Mouse (Mus musculus): ENCODE data around the gene Adk. TPM values are rescaled to one million over a fixed set of nuclear protein-coding genes. Genes with fewer than 3 reads are reported as not detected.

Adk gene
- polyA plus RNA-seq, 1 experiment from 2014 or later = 131 TPM

DNA sequence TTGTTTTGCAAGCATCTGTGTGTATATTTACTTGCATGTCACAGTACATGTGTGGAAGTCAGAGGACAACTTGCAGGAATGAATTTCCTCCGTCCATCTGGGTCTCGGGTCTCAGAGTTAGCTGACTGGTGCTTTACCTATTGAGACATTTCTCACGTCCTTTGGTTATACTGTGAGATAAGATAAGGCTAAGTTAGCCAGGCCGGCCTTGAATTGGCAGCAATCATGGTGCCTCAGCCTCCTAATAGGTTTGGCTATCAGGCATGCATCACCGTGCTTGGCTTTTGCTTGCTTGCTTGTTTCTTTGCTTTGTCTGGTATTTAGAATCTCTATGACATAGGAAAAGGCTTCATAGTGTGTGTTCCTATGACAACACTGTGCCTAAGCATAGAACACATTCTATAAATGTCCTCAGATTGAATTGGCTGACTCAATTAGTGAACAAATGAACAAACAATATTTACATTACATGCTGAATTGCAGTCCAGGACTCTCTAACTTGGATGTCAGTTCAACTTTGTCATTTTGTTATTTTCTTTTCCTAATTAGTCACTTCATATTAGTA is 169.3 kb downstream of the Adk start:
- WGBS = 82% methylated on average over 5 of the region's 5 CpGs
- 0 out of 2 replicates have a peak, but pooled peaks cover 2% of the 10 kb centered on the region for H3K4me1 ChIP-seq (ENCODE audit: control insufficient read depth, insufficient read depth, low read length)
- no peaks in the 10 kb centered on the region for H3K27me3 ChIP-seq (replicated peaks; ENCODE audit: control insufficient read depth, insufficient read depth, low read length)
- H3K4me3 ChIP-seq (ENCODE audit: low read depth, low read length) = no peak overlapping the region
- no peak overlapping the region for H3K9ac ChIP-seq (ENCODE audit: low read depth, low read length)
- ATAC-seq (ENCODE audit: low read depth) (no peak), DNase-seq (ENCODE audit: low spot score) (no peak)
- H3K36me3 ChIP-seq (ENCODE audit: control insufficient read depth, insufficient read depth, low read length) = no peaks in the 10 kb centered on the region
- no peak overlapping the region for H3K4me2 ChIP-seq (ENCODE audit: low read depth, low read length)
- no peak overlapping the region for H3K27ac ChIP-seq (replicated peaks; ENCODE audit: low read depth, low read length)
- no peaks in the 10 kb centered on the region for H3K9me3 ChIP-seq (ENCODE audit: control insufficient read depth, low read length)

GRCm38 (mm10) chr14:21222206-21222605 is 169.8 kb downstream of the Adk start:
- no peak overlapping the region for H3K4me3 ChIP-seq (ENCODE audit: low read depth, low read length)
- no peaks in the 10 kb centered on the region for H3K36me3 ChIP-seq (ENCODE audit: control insufficient read depth, insufficient read depth, low read length)
- no peak overlapping the region for H3K27ac ChIP-seq (replicated peaks; ENCODE audit: low read depth, low read length)
- ATAC-seq (ENCODE audit: low read depth) (no peak), DNase-seq (ENCODE audit: low spot score) (peak; percentile 48)
- H3K4me2 ChIP-seq (ENCODE audit: low read depth, low read length) = no peak overlapping the region
- no peak overlapping the region for H3K9ac ChIP-seq (ENCODE audit: low read depth, low read length)
- H3K27me3 ChIP-seq (replicated peaks; ENCODE audit: control insufficient read depth, insufficient read depth, low read length) = no peaks in the 10 kb centered on the region
- no peaks in the 10 kb centered on the region for H3K9me3 ChIP-seq (ENCODE audit: control insufficient read depth, low read length)
- 43% methylated on average over 3 of the region's 3 CpGs for WGBS
- H3K4me1 ChIP-seq (ENCODE audit: control insufficient read depth, insufficient read depth, low read length) = 0 out of 2 replicates have a peak, but pooled peaks cover 2% of the 10 kb centered on the region

- 0 out of 2 replicates have a peak, but pooled peaks cover 2% of the 10 kb centered on the region for H3K4me1 ChIP-seq (ENCODE audit: control insufficient read depth, insufficient read depth, low read length)
- no peak overlapping the region for H3K9ac ChIP-seq (ENCODE audit: low read depth, low read length)
- H3K27me3 ChIP-seq (replicated peaks; ENCODE audit: control insufficient read depth, insufficient read depth, low read length) = no peaks in the 10 kb centered on the region
- H3K4me3 ChIP-seq (ENCODE audit: low read depth, low read length) = no peak overlapping the region
- no peak overlapping the region for H3K27ac ChIP-seq (replicated peaks; ENCODE audit: low read depth, low read length)
- WGBS = 54% methylated on average over 6 of the region's 6 CpGs
- no peaks in the 10 kb centered on the region for H3K9me3 ChIP-seq (ENCODE audit: control insufficient read depth, low read length)
- H3K4me2 ChIP-seq (ENCODE audit: low read depth, low read length) = no peak overlapping the region
- no peaks in the 10 kb centered on the region for H3K36me3 ChIP-seq (ENCODE audit: control insufficient read depth, insufficient read depth, low read length)
- DNase-seq (ENCODE audit: low spot score) (no peak), ATAC-seq (ENCODE audit: low read depth) (no peak)
Observed at GRCm38 (mm10) chr14:21223456-21223855, 171.1 kb downstream of the Adk start.

DNA sequence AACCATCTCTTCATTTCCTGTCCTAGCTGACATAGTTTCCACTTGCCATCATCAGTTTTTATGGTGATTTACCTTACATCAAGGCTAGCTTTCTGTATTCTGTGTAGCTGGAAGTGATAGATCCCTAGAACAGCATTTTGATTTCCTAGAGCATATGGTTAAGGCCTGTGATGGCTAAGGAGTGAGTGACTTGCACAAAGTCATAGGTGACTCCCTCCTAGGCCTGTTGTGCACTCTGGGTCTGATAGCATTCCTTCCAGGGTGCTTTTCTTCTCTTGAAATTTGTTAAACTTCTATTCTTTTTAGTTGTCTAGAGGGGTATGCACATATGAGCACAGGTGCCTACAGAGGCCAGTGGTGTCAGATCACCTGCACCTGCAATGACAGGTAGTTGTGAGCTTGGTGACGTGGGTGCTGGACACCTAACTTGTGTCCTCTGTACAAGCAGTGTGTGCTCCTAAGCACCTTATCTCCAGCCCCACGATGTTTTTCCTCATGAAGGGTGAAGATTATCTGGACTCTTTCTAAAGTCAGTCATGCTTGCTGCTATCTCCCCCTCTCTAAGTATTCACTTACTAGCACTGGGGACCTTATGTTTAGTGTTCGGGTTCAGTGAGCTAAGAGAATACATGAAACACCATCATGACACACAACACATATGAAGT is 171.7 kb downstream of the Adk start:
- no peak overlapping the region for H3K4me3 ChIP-seq (ENCODE audit: low read depth, low read length)
- no peak overlapping the region for H3K27ac ChIP-seq (replicated peaks; ENCODE audit: low read depth, low read length)
- no peaks in the 10 kb centered on the region for H3K27me3 ChIP-seq (replicated peaks; ENCODE audit: control insufficient read depth, insufficient read depth, low read length)
- no peaks in the 10 kb centered on the region for H3K9me3 ChIP-seq (ENCODE audit: control insufficient read depth, low read length)
- 0 out of 2 replicates have a peak, but pooled peaks cover 2% of the 10 kb centered on the region for H3K4me1 ChIP-seq (ENCODE audit: control insufficient read depth, insufficient read depth, low read length)
- no peak overlapping the region for H3K4me2 ChIP-seq (ENCODE audit: low read depth, low read length)
- no peak overlapping the region for H3K9ac ChIP-seq (ENCODE audit: low read depth, low read length)
- ATAC-seq (ENCODE audit: low read depth) (no peak), DNase-seq (ENCODE audit: low spot score) (no peak)
- H3K36me3 ChIP-seq (ENCODE audit: control insufficient read depth, insufficient read depth, low read length) = no peaks in the 10 kb centered on the region
- WGBS = 86% methylated on average over 3 of the region's 3 CpGs

GRCm38 (mm10) chr14:21237051-21237450 is 184.7 kb downstream of the Adk start:
- WGBS = 87% methylated on average over 2 of the region's 2 CpGs

DNA sequence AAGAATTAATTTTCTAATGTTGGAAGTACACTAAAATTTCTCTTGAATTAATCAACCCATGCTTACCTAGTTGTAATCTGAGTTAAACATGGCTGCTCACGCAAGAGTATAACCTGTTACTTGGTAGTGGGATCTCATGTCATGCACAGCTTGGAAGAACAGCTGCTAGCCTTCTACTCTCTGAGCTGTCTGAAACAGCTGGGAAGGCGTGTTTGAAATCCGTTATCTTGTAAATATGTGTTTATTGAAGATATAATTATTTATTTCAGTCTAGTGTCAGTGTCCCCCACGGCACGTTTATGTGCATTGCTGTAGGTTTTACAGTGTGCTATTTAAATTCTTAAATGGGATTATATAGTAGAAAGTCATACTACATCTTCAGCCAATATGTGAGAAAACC is 188.7 kb downstream of the Adk start:
- no peak overlapping the region for H3K4me2 ChIP-seq (ENCODE audit: low read depth, low read length)
- no peaks in the 10 kb centered on the region for H3K4me1 ChIP-seq (ENCODE audit: control insufficient read depth, insufficient read depth, low read length)
- no peaks in the 10 kb centered on the region for H3K36me3 ChIP-seq (ENCODE audit: control insufficient read depth, insufficient read depth, low read length)
- DNase-seq (ENCODE audit: low spot score) (peak; percentile 29), ATAC-seq (ENCODE audit: low read depth) (no peak)
- H3K4me3 ChIP-seq (ENCODE audit: low read depth, low read length) = no peak overlapping the region
- H3K27ac ChIP-seq (replicated peaks; ENCODE audit: low read depth, low read length) = no peak overlapping the region
- 78% methylated on average over 5 of the region's 5 CpGs for WGBS
- no peaks in the 10 kb centered on the region for H3K9me3 ChIP-seq (ENCODE audit: control insufficient read depth, low read length)
- no peaks in the 10 kb centered on the region for H3K27me3 ChIP-seq (replicated peaks; ENCODE audit: control insufficient read depth, insufficient read depth, low read length)
- no peak overlapping the region for H3K9ac ChIP-seq (ENCODE audit: low read depth, low read length)

More at GRCm38 (mm10) chr14:21237051-21237450, 184.7 kb downstream of the Adk start:
- H3K4me1 ChIP-seq (ENCODE audit: control insufficient read depth, insufficient read depth, low read length) = no peaks in the 10 kb centered on the region
- no peaks in the 10 kb centered on the region for H3K36me3 ChIP-seq (ENCODE audit: control insufficient read depth, insufficient read depth, low read length)
- DNase-seq (ENCODE audit: low spot score) (no peak), ATAC-seq (ENCODE audit: low read depth) (no peak)
- no peak overlapping the region for H3K27ac ChIP-seq (replicated peaks; ENCODE audit: low read depth, low read length)
- no peak overlapping the region for H3K4me2 ChIP-seq (ENCODE audit: low read depth, low read length)
- H3K27me3 ChIP-seq (replicated peaks; ENCODE audit: control insufficient read depth, insufficient read depth, low read length) = no peaks in the 10 kb centered on the region
- H3K4me3 ChIP-seq (ENCODE audit: low read depth, low read length) = no peak overlapping the region
- H3K9ac ChIP-seq (ENCODE audit: low read depth, low read length) = no peak overlapping the region
- no peaks in the 10 kb centered on the region for H3K9me3 ChIP-seq (ENCODE audit: control insufficient read depth, low read length)

DNA sequence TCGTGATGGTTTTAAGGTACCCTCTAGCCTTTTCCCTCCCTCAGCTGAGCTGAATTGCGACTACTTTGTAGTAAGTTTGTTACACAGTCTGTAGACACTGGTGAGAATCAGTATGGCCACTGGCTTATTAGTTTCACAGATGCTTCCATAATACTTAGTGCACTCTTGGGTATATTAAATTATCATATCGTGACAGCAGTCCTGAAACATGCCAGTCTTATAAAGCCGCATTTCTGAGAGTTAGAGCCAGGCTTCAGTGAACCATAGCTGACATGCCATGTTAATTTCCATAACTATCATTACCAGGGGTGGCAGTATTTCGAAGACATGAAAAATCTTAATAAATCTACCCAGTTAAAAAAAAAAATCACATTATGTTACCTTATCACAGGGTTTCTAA is 199.0 kb downstream of the Adk start:
- H3K9ac ChIP-seq (ENCODE audit: low read depth, low read length) = no peak overlapping the region
- no peak for ATAC-seq (ENCODE audit: low read depth)
- no peak for DNase-seq (ENCODE audit: low spot score)
- no peak overlapping the region for H3K4me2 ChIP-seq (ENCODE audit: low read depth, low read length)
- peaks cover 22% of the 10 kb centered on the region for H3K4me1 ChIP-seq (ENCODE audit: control insufficient read depth, insufficient read depth, low read length)
- no peak overlapping the region for H3K4me3 ChIP-seq (ENCODE audit: low read depth, low read length)
- H3K27ac ChIP-seq (replicated peaks; ENCODE audit: low read depth, low read length) = no peak overlapping the region
- no peaks in the 10 kb centered on the region for H3K27me3 ChIP-seq (replicated peaks; ENCODE audit: control insufficient read depth, insufficient read depth, low read length)
- H3K36me3 ChIP-seq (ENCODE audit: control insufficient read depth, insufficient read depth, low read length) = no peaks in the 10 kb centered on the region
- H3K9me3 ChIP-seq (ENCODE audit: control insufficient read depth, low read length) = no peaks in the 10 kb centered on the region
- 44% methylated on average over 5 of the region's 5 CpGs for WGBS

DNA sequence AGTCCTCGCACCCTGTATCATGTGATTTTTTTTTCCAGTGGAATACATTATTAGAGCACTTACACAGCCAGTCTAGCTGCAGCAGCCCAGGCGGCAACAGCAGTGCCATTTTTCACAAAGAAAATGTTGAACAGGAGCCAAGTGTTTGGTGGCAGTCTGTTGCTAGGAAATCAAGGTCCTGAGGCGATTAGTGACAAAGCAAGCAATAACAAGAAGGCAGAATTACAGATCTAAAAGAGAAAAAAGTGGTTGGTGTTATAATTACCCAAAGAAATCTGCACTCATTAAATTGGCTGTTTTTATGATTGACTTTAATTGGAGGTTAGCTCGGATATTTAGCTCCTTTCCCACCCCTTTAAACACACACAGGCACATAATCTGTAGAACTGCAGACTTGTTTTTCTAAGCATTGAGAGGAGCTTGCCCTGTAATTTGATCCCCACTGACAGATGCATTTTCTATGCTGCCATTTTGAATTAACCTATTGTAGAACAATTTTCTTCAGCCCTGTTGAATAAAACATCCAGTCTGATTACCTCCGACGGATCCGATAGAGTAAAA is 200.0 kb downstream of the Adk start:
- H3K9ac ChIP-seq (ENCODE audit: low read depth, low read length) = no peak overlapping the region
- H3K4me2 ChIP-seq (ENCODE audit: low read depth, low read length) = peak overlapping the region; percentile 27
- H3K27ac ChIP-seq (replicated peaks; ENCODE audit: low read depth, low read length) = peak overlapping the region; percentile 81
- no peaks in the 10 kb centered on the region for H3K36me3 ChIP-seq (ENCODE audit: control insufficient read depth, insufficient read depth, low read length)
- DNase-seq (ENCODE audit: low spot score) = peak; percentile 95
- H3K4me1 ChIP-seq (ENCODE audit: control insufficient read depth, insufficient read depth, low read length) = peaks cover 22% of the 10 kb centered on the region
- no peaks in the 10 kb centered on the region for H3K9me3 ChIP-seq (ENCODE audit: control insufficient read depth, low read length)
- peak; percentile 91 for ATAC-seq (ENCODE audit: low read depth)
- no peaks in the 10 kb centered on the region for H3K27me3 ChIP-seq (replicated peaks; ENCODE audit: control insufficient read depth, insufficient read depth, low read length)
- WGBS = 7% methylated on average over 7 of the region's 7 CpGs
- H3K4me3 ChIP-seq (ENCODE audit: low read depth, low read length) = no peak overlapping the region

Measured in embryonic facial prominence, embryonic 14.5 days (tissue).